Mouse (Mus musculus) induced T-regulatory cell, adult 2 months (primary cell): ENCODE results near the gene Marcks.

Source experiments
- DNase-seq: peaks from one replicate; pipeline ENCODE4 v3.0.0-alpha.2; 2012; ENCODE audit warnings: low read depth

Gene Marcks

DNA sequence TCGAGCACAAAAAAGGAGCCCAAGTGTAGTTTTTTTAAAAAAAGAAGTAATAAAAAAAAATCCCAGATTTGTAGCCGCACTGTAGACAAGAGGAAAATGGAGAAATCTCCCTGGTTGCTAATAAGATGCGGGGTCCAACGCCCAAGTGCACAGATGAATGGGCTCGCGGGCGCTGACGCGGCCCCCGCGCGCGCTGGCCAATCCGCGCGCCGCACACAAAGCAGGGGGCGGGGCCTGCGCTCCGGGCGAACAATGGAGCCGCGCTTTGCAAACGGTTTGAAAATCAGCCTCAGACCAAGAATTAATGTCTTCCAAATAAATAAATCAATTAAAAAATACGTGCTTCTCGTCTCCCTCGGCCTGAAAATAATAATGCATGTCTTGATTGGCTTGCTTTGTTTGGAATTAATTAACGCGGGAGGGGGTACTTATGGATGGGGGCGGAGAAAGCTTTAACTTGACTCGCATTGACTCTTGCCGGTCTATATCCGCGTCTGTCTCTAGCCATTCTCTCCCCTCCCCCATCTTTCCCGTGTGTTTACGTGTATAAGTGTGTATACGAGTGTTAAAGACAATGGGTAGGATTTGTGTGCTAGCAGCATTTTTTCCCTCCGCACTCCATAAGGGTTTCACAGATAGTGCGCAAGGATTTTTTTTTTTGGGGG lies at the start of gene Marcks:
Gene Marcks (minus strand): TSS at position 143 of the 665 bp plus-strand sequence.
- peak; percentile 88 for DNase-seq

DNA sequence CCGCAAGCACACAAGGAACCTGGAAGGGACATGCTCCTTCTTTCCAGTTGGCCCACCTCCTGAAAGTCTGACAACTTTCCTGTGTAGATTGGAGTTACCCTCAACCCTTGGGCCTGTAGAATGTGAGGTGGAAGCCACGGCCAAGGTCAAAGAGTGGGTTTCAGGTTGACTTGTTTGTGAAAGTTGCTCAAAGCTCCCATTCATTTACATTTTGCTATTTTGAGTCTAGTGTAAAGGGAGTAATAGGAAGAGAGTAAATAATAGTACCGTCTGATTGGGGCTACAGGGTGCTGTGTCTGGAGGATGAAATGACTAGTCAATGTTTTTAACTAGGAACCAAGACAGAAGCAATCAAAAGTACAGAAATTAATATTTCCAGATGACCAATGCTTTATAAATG lies 38.4 kb upstream of the Marcks start:
- no peak for DNase-seq

DNA sequence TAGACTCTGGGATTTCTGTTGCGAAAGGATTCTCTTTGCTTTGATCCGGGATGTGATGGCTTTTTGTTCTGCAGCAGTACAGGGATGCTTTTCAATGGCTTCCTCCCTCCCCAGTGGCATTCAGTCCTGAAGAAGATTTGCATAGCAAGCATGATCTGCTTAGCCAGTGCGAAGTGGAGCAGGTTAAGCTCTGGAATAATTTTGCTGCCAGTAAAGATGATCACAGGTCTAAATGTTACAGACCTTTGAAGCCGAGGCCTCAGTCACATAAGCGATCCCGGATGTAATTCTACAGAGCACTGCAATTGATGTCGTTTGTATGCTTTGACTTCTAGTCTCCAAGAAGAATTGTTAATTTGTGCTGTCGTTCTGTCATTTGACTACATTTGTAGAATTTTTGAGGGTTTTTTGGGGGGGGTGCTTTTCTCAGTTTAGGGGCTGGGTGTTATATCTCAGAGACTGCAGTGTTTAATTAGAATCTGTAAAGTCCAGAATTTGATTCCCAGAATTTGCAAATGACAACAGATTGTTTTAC lies 33.8 kb upstream of the Marcks start:
- no peak for DNase-seq

DNA sequence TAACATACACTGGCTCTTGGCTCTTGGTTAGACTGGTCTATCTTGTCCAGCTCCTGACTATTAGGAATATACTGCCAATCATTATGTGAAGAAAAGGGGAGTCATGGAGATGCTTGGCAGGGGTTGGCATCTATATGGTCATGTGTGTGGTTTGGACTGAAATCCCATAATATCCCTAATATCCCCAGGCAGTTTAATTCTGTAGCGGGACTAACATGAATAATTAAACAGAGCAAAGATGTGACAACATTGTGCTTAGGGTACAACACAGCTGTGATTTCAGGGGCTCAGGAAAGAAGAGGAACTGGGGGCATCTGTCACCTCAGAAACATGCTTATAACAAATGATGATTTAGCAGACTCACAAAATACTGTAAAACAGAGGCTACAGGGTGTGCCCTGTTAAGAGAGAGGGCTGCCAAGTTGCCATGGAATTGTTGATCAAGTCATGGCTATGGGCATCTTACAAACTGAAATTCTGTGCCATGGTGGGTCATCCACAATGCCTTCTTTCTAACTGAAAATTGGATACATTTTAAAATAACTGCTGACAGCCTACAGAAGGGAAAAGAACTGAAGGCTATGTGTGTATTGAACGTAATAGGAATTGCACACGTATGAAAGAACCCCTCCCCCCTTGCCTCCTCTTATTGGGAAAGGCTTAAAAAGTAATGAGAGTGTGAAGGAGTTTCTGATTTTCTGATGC lies 33.1 kb upstream of the Marcks start:
- DNase-seq: no peak

DNA sequence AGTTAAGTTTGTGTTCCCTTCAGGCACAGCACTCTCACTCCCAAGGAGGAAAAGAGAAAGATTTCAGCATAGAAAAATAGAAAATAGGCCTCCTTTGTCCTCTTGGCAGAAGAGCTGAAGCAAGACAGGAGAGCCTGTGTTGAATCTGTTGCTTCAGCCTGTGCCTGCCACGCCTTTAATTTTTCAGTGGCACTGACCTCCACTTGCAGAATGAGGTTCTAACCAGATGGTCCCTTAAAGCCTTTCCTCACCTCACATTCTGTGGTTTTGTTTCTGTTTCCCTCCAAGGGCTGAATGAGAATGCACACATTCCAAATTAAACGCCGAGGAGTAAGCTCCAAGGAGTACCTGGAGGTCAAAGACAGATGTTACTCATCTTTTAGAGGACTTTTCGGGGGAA lies 32.2 kb upstream of the Marcks start:
- DNase-seq: no peak

DNA sequence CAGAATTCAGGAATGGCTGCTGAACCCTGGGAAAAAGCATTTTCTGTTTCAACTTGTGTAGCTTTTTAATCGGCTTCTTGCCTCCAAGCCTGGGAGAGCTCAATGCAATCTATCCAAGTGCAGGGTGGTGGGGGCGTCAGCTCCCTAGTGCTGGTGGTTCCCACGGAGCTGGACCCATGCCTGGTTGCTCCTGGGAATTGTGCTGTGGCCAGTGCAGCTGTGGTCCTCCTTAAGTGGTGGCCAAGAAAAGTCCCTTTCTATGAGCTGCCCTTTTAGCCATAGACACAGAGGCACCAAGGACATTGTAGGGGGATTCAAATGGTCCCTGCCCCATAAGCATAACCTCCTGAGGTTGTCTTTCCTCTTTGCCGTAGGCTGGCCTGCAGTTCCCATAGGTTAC lies 31.7 kb upstream of the Marcks start:
- no peak for DNase-seq

DNA sequence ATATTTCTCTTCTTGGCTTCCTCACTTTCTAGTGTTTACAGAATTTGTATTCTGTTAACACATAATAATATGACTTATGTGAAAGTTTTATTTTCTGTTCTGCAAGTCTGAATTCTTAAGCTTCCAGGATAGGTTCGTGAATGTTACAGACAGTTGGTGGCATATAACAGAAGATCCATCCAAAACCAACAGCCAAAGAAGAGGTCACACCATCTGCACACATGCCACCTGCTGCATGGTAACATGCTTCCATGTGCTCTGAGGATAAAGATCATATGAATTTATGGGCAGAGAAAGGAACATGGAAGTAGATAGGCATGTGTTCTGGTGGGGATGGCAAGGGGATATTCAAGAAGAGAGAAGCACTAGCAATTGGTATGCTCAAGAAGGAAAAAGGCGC lies 28.8 kb upstream of the Marcks start:
- DNase-seq: no peak

DNA sequence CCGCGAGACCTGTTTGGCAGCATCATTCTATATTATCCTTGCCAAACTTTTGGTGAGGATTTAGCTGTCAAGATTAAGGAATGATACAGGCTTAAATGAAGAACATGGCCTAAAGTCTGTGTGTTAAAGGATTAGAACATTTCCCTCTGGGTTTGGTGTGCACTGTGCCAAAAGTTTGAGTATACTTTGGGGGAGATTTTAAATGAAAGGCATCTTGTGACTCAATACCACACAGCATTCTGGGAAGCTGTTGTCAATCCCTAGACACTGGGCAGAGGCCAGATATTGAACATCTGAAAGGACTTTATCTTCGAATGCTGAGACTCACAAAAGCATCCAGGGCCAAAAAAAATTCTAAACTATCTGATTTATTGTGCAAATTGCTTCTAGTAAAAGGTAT lies 21.0 kb upstream of the Marcks start:
- no peak for DNase-seq

DNA sequence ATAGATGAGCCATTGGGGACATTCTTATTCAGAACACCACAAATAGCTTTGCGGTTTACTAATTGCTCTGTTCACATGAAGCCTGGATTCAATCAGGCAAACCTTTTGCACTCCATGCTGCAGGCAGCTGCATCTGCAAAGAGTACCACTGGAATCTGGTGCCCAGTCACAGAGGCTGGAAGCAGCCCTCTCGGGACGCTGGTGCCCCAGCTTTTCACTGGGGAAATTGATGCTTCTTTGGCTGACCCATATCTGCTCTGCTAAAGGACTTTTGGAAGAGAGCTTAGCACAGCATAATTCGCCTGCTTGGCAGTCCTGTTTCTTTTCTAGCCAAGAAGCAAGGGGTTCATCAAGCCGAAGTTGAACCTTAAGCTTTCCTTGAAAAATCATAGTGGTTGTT lies 18.4 kb upstream of the Marcks start:
- DNase-seq: no peak

DNA sequence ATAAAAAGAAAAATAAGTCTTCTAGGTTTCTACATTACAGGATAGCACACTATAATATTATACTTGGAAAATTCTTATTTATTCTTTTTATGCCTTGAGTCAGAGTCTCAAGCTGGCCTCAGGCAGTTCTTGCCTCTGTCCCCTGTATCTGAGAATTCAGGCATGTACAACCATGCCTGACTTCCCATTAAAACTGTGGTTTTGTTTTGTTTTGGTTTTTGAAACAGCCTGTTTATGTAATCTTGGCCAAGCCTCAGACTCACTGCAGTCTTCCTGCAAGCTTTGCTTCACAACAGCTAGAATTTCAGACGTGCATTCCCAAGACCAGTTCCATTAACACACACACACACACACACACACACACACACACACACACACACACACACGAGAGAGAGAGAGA lies 16.4 kb upstream of the Marcks start:
- DNase-seq: no peak

DNA sequence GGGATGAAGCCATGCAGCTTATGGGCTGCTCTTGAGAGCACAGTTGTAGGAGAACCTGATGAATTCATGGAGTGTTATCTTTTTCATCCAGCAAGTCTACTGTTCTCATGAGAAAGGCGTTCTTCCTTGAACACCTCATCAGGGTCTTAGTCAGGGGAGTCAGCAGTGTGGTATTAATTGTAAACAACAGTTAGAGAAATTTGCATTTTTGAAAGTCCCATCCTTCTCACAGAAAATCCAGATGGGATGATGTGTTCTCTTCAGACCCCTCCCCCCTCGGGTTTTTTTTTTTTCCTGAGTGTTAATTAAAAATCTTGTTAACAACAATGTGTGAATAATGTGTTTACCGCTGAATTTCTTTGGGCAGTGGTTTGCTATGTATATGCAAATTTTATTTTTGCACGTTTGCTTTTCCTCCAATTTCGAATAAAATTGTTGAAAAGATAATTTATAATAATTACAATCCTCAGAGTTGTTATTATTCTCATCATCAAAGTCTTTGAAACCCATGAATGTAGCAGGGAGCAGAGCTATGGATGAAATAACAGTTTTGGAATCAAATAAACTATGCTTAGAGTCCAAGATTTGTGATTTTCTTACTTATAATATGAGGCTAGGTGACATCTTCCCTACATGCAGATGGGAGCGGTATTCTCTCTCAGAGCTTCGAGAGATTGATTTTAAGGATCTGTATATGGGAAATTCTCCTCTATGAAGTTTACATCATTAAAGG lies 13.0 kb upstream of the Marcks start:
- no peak for DNase-seq

DNA sequence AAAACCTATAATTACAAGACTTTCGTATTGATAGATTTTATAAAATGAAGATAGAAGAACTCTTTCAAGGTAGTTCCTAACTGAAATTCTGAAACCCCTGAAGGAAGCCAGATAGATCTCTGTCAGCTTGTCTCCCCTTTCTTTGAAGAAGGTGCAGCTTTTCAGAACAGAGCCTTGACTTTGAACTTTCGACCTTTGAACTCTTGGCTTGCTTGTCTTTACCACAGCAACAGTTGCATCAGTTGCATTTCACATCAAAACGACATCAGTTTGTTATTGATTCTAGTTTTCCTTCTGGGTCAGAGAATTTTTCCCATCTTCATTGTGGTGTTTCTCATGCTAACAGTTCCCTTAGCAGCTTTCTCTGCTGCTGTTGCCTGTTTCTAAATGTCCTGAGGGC lies 9.3 kb upstream of the Marcks start:
- no peak for DNase-seq

DNA sequence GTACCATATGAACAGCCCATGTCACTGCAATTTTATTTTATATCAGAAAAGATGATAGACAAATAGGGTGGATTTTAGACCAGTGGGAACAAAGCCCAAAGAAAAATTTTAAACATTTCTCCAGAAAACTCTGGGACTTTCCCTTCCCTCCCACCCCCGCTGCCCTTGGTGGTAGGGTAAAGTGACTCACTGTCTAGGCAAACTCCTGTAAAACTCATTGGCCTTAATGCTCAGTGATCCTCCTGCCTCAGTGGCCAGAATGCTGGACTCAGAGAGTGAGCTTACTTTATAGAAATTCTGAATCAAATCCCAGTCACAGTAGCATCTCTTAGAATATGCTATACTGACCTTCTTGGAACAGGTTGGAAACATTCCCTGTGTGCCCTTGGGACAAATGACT lies 6.7 kb upstream of the Marcks start:
- no peak for DNase-seq

DNA sequence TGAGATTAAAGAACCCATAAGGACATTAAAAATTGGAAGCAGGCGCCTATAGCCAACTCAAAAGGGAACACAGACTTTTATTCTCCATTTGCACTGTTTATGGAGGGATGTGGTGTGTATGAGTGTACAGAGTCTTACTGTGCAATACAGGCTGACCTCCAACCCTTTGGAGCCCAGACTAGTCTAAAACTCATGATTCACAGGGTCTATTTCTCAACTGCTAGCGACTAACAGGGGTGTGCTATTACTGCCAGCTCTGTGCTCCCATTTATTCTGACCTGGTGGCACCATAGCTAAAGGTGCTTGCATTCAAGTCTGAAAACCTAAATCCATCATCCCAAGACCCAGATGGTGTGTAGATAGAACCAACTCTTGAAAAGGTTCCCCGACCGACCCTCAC lies 2.9 kb upstream of the Marcks start:
- peak; percentile 17 for DNase-seq

DNA sequence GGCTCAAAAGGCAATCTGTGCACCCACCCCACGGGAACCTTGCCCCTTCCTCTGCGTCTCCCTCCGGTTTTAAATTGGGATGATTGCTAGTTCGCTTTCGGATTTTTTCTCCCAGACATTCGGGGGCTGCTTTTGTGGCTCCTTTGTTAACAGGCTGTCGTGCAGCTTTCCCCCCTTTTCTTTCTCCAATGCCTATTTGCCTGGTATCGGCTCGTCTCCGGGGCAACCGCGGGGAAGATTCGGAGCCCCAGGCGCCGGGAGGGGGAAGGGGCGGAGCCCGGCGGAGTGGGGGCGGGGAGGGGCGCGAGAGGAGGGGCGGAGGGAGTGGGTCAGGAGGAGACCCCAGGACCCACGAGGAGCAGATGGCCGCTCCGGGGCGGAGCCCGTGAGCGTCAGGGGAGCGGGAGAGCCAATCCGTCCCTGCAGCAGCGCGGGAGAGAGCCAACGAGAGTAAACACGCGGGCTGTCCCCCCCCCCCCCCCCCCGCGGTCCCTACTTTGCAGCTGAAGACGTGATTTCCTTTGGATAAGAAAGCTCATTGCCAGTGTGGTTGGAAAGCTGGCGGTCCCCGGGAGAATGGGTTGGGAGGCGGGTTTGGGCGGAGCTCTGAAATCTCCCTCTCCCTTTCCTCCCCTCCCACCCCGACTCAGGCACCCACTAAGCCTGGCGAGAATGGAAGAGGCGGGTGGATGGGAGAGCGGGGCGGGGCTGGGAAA lies 2.2 kb upstream of the Marcks start:
- peak; percentile 68 for DNase-seq

DNA sequence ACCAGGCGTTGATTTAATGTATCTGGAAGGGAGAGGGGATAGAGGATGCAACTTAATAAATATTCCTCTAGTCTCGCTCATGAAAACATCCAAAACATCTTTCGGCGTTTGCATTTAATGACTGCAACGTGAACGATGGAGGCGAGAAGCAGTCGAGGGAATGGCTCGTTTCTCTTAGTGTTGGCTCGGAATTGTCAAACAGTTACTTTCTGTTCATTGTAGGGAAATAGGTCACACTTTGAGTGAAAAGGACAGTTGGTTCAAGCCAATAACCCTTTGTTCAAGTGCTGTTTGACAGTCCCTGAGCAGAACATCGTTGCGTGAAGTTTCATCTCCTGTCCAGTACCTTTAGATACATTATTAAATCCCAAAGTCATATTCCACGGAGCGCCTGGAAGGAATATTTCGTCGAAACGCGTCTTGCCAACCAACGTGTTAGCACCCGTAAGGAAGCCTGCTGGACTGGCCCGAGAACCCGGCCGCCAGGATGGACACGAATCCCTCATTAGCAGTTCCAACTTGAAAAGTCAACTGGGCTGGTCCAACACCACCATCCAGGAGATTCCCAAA lies 1.5 kb upstream of the Marcks start:
- peak; percentile 62 for DNase-seq

DNA sequence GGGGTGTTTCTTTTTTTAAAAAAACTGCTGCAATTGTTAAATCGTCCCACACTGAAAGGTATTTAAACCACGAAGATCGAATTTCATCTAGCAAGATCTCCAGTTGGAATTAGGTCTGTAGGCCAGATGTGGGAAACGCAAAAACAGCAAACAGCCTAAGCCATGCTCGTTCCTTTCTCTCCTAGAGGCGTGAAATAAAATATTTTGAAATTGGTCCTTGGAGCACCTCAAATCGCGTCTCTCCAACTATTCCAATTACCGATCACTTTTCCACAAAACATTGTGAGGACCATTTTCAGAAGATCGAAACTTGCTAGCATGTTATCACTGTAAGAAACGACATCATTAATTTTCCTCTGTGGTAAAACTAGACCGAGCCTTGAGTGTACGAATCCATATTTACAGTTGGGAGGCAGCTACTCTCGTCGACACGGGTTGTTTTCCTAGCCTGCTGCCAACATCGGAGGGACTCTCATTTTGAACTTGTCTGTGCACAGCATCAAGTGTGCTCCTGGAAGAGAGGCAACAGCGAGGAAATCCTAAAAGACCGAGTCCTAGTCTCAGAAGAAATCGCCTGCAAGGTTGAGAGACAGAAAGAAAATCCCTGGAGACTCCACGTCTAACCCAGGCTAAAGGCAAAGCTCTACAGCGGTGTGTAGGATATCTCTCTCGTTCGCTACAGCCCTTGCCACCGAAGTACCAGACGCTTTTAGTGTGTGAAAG lies 884 bp upstream of the Marcks start:
- no peak for DNase-seq

DNA sequence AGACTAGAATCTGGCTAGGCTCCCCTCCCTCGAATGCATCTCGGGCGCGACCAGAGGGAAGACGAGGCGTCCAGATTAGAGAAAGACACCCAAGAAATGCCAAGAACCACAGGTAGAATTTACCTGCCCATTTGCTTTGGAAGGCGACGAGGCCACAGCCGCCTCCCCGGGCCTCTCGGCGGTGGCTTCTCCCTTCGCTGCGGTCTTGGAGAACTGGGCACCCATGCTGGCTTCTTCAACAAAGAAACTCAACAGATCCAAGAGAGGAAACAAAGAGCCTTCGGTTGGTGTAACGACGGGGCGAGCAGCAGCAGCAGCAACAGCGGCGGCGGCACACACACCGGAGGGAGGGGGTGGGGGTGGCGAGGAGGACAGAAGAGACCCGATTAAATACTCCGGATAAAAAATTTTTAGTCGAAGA lies 399 bp downstream of the Marcks start:
- DNase-seq: peak; percentile 53

DNA sequence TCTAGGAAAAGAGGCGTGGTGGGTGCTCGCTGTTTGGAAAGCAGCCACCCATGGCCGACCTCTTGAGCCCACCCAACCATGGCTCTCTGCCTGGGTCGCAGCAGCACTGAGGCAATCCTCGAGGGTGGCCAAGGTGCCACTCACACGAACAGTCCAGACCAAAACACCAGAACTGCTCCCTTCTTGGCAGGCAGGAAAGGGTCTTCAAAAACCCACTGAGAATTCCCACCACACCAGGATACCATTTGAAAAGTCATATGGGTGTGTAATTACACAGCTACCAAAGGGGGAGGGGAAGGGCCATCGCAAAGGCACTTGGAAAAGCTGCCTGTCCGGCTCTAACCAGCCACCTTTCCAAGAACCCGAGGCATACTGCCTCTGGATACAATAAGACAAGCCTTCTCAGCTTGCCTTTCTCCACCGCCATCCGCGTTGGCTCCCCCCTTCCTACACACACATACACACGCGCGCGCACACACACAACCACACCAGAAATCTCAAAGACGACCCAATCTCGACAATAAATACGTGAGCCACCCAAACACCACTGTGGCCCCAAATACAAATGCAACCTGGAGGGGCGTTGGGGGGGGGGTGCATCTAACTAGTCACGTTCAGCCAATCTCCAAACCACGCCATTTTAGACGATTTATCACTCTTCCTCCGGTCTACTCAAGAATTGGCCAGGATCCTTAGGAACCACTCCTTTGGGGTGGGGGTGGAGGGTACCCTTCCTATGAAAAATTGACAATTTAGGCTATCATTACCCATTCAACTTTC lies 999 bp downstream of the Marcks start:
- DNase-seq: peak; percentile 50

DNA sequence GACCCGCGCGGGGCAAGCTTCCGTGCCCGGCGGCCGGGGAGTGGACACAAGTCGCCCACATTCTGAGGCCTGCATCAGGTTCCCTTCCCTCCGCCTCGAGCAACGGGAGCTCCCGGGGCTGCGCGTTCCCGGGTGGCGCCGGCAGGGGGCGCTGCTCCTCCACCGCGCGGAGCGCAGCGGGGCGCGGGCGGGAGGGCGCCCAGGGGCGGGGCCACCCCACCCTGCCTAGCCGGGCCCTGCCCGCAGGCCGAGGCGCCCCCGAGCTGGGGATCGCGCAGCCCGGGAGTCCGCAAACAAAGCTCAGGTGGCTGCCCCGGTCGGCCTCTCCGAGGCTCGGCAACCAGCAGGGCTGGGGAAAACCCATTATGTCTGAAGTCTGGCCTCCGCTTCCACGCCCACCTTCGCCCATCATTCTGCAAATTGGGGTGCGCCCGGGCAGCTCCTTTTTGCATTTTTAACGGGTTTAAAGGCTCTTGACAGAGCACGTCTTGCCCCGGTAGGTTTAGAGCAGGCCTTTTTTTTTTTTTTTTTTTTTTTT lies 1.7 kb downstream of the Marcks start:
- DNase-seq: peak; percentile 89
